14 mouse cellular contexts compared by ENCODE assay signal in the genomic region with DNA sequence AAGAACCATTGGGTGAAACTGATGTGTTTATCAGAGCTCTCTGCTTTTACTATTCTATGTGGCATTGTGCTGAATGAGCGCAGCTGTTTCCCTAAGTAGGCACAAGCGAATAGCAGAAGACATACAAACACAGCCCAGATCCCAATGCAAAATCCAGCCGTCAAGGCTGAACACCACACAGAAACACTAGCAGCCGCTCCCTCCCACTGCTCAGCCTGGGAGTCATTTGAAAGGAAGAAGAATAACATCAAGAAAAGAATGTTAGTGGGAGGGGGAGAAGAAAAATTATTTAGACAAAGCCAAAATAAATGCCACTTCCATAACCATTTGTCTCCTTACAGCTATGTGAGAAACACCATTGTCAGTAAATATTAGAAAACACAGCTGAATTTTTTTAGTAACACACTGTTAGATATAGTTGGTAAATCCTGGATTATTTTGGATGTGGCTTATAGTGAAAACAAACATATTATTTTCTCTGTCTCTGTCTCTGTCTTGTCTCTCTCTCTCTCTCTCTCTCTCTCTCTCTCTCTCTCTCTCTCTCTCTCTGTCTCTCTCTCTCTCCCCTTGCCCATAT.
DNase-seq lines count a peak whose midpoint lies in the region; ATAC-seq and TF ChIP-seq lines count a peak whose summit lies in the region.
"Had no signal": no experiment of that assay in that cellular context is flagged by ENCODE, and none has a peak within 500 bp of the region (broad histone marks: within the 10 kb centered on the region; RNA-seq: fewer than 3 reads in every experiment).

No protein-coding gene starts in this region.

- DNase-seq in forebrain, embryonic 14.5 days (ENCODE audit: low spot score), result peak; percentile 42
- DNase-seq in forebrain, embryonic 11.5 days (ENCODE audit: low spot score), result no peak
- DNase-seq in kidney, postnatal 4 days, result peak; percentile 36 to 49
- DNase-seq in kidney, adult 8-10 months, result no peak
- DNase-seq in midbrain, postnatal 0 days (ENCODE audit: low spot score), result peak; percentile 10
- DNase-seq in right cerebral cortex, postnatal 25 days, result peak; percentile 14
- no peak for DNase-seq in hindbrain, postnatal 0 days (ENCODE audit: low spot score)
- DNase-seq: cerebellum, postnatal 10 days had no signal

- no peak overlapping the region for H3K4me3 ChIP-seq in forebrain, embryonic 14.5 days (ENCODE audit: low read depth, low read length)
- no peak overlapping the region for H3K4me3 ChIP-seq in forebrain, embryonic 11.5 days (ENCODE audit: low read depth, low read length)
- H3K4me3 ChIP-seq in midbrain, postnatal 0 days (ENCODE audit: low read depth, low read length), result no peak overlapping the region
- no peak overlapping the region for H3K4me3 ChIP-seq in midbrain, embryonic 13.5 days (replicated peaks)
- no peak overlapping the region for H3K4me3 ChIP-seq in hindbrain, postnatal 0 days (ENCODE audit: low read length)
- H3K4me3 ChIP-seq: embryonic facial prominence, embryonic 12.5 days; heart, embryonic 15.5 days; hindbrain, embryonic 13.5 days; left cerebral cortex, adult 2 months; megakaryocyte, embryonic 14.5 days had no signal

- H3K27me3 ChIP-seq in forebrain, embryonic 14.5 days (replicated peaks; ENCODE audit: control insufficient read depth, insufficient read depth, low read length), result no peaks in the 10 kb centered on the region
- H3K27me3 ChIP-seq in forebrain, embryonic 11.5 days (ENCODE audit: control insufficient read depth, insufficient read depth, low read length), result no peaks in the 10 kb centered on the region
- no peaks in the 10 kb centered on the region for H3K27me3 ChIP-seq in midbrain, postnatal 0 days (ENCODE audit: insufficient read depth, low read length)
- H3K27me3 ChIP-seq in midbrain, embryonic 13.5 days, result no peaks in the 10 kb centered on the region
- H3K27me3 ChIP-seq in hindbrain, postnatal 0 days (ENCODE audit: insufficient read depth, low read length), result no peaks in the 10 kb centered on the region
- H3K27me3 ChIP-seq: heart, embryonic 15.5 days; hindbrain, embryonic 13.5 days had no signal

- H3K9me3 ChIP-seq in forebrain, embryonic 14.5 days (replicated peaks; ENCODE audit: control insufficient read depth, low read length), result no peaks in the 10 kb centered on the region
- H3K9me3 ChIP-seq in forebrain, embryonic 11.5 days (ENCODE audit: control insufficient read depth, low read length), result no peaks in the 10 kb centered on the region
- H3K9me3 ChIP-seq in midbrain, postnatal 0 days (ENCODE audit: low read length), result no peaks in the 10 kb centered on the region
- no peaks in the 10 kb centered on the region for H3K9me3 ChIP-seq in midbrain, embryonic 13.5 days
- no peaks in the 10 kb centered on the region for H3K9me3 ChIP-seq in hindbrain, postnatal 0 days (ENCODE audit: low read length)
- H3K9me3 ChIP-seq: embryonic facial prominence, embryonic 12.5 days; heart, embryonic 15.5 days; hindbrain, embryonic 13.5 days had no signal

- no peak overlapping the region for H3K27ac ChIP-seq in forebrain, embryonic 14.5 days (ENCODE audit: low read depth, low read length)
- H3K27ac ChIP-seq in forebrain, embryonic 11.5 days (ENCODE audit: low read depth, low read length), result no peak overlapping the region
- no peak overlapping the region for H3K27ac ChIP-seq in midbrain, postnatal 0 days (ENCODE audit: low read depth, low read length)
- H3K27ac ChIP-seq in midbrain, embryonic 13.5 days, result no peak overlapping the region
- H3K27ac ChIP-seq in hindbrain, postnatal 0 days, result no peak overlapping the region
- H3K27ac ChIP-seq: embryonic facial prominence, embryonic 12.5 days; heart, embryonic 15.5 days; hindbrain, embryonic 13.5 days; left cerebral cortex, adult 2 months had no signal

- H3K4me2 ChIP-seq in forebrain, embryonic 14.5 days (ENCODE audit: low read length), result no peak overlapping the region
- no peak overlapping the region for H3K4me2 ChIP-seq in forebrain, embryonic 11.5 days (ENCODE audit: low read depth, low read length, severe bottlenecking)
- no peak overlapping the region for H3K4me2 ChIP-seq in midbrain, postnatal 0 days (ENCODE audit: low read depth, low read length, poor library complexity, severe bottlenecking)
- no peak overlapping the region for H3K4me2 ChIP-seq in midbrain, embryonic 13.5 days (replicated peaks)
- H3K4me2 ChIP-seq in hindbrain, postnatal 0 days (ENCODE audit: low read depth, low read length), result no peak overlapping the region
- H3K4me2 ChIP-seq: embryonic facial prominence, embryonic 12.5 days; heart, embryonic 15.5 days; hindbrain, embryonic 13.5 days had no signal

- H3K4me1 ChIP-seq in forebrain, embryonic 14.5 days (ENCODE audit: control insufficient read depth, insufficient read depth, low read length), result no peaks in the 10 kb centered on the region
- no peaks in the 10 kb centered on the region for H3K4me1 ChIP-seq in forebrain, embryonic 11.5 days (replicated peaks; ENCODE audit: control insufficient read depth, insufficient read depth, low read length)
- no peaks in the 10 kb centered on the region for H3K4me1 ChIP-seq in midbrain, postnatal 0 days (ENCODE audit: insufficient read depth, low read length)
- 0 out of 2 replicates have a peak, but pooled peaks cover 3% of the 10 kb centered on the region for H3K4me1 ChIP-seq in midbrain, embryonic 13.5 days (replicated peaks)
- no peaks in the 10 kb centered on the region for H3K4me1 ChIP-seq in hindbrain, postnatal 0 days (ENCODE audit: insufficient read depth, low read length)
- H3K4me1 ChIP-seq: heart, embryonic 15.5 days; hindbrain, embryonic 13.5 days had no signal

- WGBS in forebrain, embryonic 14.5 days, result 55% methylated on average over 4 of the region's 4 CpGs
- 68% methylated on average over 4 of the region's 4 CpGs for WGBS in forebrain, embryonic 11.5 days
- 43% methylated on average over 4 of the region's 4 CpGs for WGBS in midbrain, postnatal 0 days
- 54% methylated on average over 4 of the region's 4 CpGs for WGBS in midbrain, embryonic 13.5 days
- WGBS in hindbrain, postnatal 0 days, result 57% methylated on average over 4 of the region's 4 CpGs

- ATAC-seq in forebrain, embryonic 14.5 days, result no peak
- ATAC-seq in forebrain, embryonic 11.5 days (replicated peaks; ENCODE audit: low FRiP score), result no peak
- no peak for ATAC-seq in midbrain, postnatal 0 days (ENCODE audit: low FRiP score)
- no peak for ATAC-seq in midbrain, embryonic 13.5 days
- ATAC-seq in hindbrain, postnatal 0 days, result no peak

- TF ChIP-seq CTCF in midbrain, postnatal 0 days (IDR thresholded peaks at IDR 0.05), result no peak
- no peak for TF ChIP-seq CTCF in hindbrain, postnatal 0 days (IDR thresholded peaks at IDR 0.05; ENCODE audit: low read depth)

- no peak overlapping the region for H3K9ac ChIP-seq in forebrain, embryonic 14.5 days (ENCODE audit: low read length)
- no peak overlapping the region for H3K9ac ChIP-seq in forebrain, embryonic 11.5 days (ENCODE audit: low read length)
- H3K9ac ChIP-seq in midbrain, postnatal 0 days (replicated peaks; ENCODE audit: low read length, poor library complexity, severe bottlenecking), result no peak overlapping the region
- no peak overlapping the region for H3K9ac ChIP-seq in midbrain, embryonic 13.5 days (replicated peaks)
- no peak overlapping the region for H3K9ac ChIP-seq in hindbrain, postnatal 0 days (replicated peaks; ENCODE audit: low read length)
- H3K9ac ChIP-seq: embryonic facial prominence, embryonic 12.5 days; heart, embryonic 15.5 days; hindbrain, embryonic 13.5 days had no signal

- no peaks in the 10 kb centered on the region for H3K36me3 ChIP-seq in forebrain, embryonic 14.5 days (ENCODE audit: control insufficient read depth, insufficient read depth, low read length)
- H3K36me3 ChIP-seq in forebrain, embryonic 11.5 days (ENCODE audit: control insufficient read depth, insufficient read depth, low read length), result no peaks in the 10 kb centered on the region
- H3K36me3 ChIP-seq in midbrain, postnatal 0 days (ENCODE audit: insufficient read depth, low read length), result no peaks in the 10 kb centered on the region
- no peaks in the 10 kb centered on the region for H3K36me3 ChIP-seq in midbrain, embryonic 13.5 days
- H3K36me3 ChIP-seq in hindbrain, postnatal 0 days (ENCODE audit: insufficient read depth, low read length), result no peaks in the 10 kb centered on the region
- H3K36me3 ChIP-seq: embryonic facial prominence, embryonic 12.5 days; heart, embryonic 15.5 days; hindbrain, embryonic 13.5 days had no signal

Comparison
In these comparisons a context has a peak if more than half of its experiments do, and no peak if none do; other contexts are left out.
1. DNase-seq: peak in forebrain, embryonic 14.5 days (single experiment), kidney, postnatal 4 days (2 of 2), midbrain, postnatal 0 days (single experiment) and right cerebral cortex, postnatal 25 days (single experiment); none in forebrain, embryonic 11.5 days (single experiment), kidney, adult 8-10 months (0 of 2) and hindbrain, postnatal 0 days (single experiment).